Mouse (Mus musculus): Measurements from ENCODE around the gene Fam129b. TPM values are rescaled to one million over a fixed set of nuclear protein-coding genes. Genes with fewer than 3 reads are reported as not detected.

The Fam129b gene
- polyA plus RNA-seq, 1 experiment: 5.9 TPM

DNA sequence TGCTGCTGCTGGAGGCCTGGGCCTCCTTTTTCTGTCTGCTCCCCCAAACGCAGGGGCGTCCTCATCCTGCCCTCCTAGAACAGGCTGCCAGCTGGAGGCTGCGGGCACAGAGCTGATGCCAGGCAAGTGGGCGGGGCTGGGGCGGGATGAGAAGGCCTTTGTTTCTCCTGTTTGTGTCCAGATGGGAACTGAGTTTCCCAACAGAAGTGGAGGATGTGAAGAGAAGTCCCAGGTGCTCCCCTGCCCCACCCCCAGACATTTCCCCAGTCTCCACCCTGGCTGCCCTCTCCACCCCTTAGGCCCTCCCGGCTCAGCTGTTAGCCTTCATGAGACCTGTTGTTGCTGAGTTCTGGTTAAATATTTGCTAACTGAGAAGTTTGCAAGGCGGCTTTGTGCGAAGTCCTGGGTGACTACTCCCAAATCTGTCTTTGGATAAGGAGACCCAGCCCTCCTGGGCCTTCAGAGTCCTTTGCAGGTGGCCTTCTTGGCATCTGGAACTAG is 19.7 kb downstream of the Fam129b start:
- Histone ChIP-seq H3K4me1 (ENCODE audit: control insufficient read depth, insufficient read depth, insufficient read length, low read length) (peaks cover 25% of the 10 kb centered on the region), H3K27ac (replicated peaks; ENCODE audit: low read depth, low read length) (peak overlapping the region; percentile 33; the same call in 1 of the 2 replicates), H3K4me3 (ENCODE audit: insufficient read depth, low read depth, low read length) (no peak overlapping the region)

DNA sequence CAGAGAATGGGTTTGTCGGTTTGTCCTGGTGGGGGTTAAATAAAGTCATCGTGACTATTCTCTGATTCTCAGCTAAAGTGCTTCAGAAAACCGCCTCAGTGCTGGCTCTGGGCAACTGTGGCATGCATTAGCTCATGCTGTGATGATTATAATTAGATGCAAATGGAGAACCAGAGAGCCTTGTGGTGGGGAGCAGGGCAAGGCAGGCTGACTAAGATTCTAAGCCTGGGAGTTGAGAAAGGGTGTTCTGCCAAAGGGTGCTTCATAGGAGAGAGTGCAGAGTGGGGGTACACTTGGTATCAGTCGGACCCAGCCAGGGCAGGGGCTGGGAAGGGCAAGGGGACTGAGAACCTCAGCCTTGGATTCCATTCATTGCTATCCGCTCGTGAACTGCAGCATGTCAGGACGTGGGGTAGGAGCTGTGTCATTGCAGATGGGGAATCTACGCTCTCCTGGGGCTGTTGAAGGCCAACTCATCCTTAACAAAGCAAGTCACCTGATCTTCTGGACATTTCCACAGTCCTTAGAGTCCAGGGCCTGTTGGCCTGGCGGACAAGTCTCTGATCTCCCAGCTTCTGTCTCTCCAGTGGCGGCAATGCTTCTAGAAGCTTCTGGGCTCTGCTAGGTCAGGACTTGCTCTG is 20.7 kb downstream of the Fam129b start:
- peak overlapping the region; percentile 35; the same call in 1 of the 2 replicates for H3K27ac ChIP-seq (replicated peaks; ENCODE audit: low read depth, low read length)
- peaks cover 25% of the 10 kb centered on the region for H3K4me1 ChIP-seq (ENCODE audit: control insufficient read depth, insufficient read depth, insufficient read length, low read length)
- no peak overlapping the region for H3K4me3 ChIP-seq (ENCODE audit: insufficient read depth, low read depth, low read length)

DNA sequence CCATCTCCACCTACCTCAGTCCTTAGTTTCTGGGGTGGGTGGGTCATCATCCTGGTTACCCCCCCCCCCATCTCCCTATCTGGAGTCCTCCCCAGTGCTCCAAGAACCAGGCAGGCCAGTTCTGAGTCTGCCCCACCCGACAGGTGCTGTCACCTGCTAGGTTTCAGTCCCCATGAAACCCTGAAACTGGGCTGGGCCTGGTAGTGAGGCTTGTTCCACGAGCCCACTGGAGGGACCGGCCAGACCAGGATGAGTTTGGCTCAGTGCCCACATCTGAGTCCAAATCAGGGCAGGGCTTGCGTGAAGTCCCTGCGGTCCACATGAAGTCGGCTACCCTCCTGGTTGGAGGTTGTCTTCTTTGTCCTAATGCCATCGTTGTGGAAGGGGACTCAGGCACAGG is 23.1 kb downstream of the Fam129b start:
- Histone ChIP-seq H3K4me3 (ENCODE audit: insufficient read depth, low read depth, low read length) (no peak overlapping the region), H3K4me1 (ENCODE audit: control insufficient read depth, insufficient read depth, insufficient read length, low read length) (peaks cover 21% of the 10 kb centered on the region), H3K27ac (replicated peaks; ENCODE audit: low read depth, low read length) (no peak overlapping the region)

DNA sequence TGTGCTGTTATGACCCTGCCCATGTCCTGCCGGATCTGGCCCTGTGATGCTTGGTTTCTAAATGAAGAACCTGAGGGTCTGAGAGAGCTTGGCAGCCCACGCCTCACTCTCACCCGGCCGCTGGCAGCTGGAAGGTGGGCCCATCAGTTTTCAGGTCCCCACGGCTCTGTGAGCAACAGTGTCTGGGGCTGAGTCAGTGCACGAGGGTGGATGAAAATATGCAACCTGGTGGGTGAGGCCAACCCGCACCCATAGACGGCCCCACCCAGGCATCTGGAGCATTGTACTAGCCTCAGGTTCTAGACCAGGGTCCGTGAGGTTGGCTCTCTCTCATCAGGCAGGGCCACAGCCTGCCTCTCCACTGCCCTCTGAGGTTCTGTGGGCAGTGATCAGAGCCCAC is 26.2 kb downstream of the Fam129b start:
- peaks cover 20% of the 10 kb centered on the region for H3K4me1 ChIP-seq (ENCODE audit: control insufficient read depth, insufficient read depth, insufficient read length, low read length)
- H3K27ac ChIP-seq (replicated peaks; ENCODE audit: low read depth, low read length): no peak overlapping the region
- H3K4me3 ChIP-seq (ENCODE audit: insufficient read depth, low read depth, low read length): no peak overlapping the region

DNA sequence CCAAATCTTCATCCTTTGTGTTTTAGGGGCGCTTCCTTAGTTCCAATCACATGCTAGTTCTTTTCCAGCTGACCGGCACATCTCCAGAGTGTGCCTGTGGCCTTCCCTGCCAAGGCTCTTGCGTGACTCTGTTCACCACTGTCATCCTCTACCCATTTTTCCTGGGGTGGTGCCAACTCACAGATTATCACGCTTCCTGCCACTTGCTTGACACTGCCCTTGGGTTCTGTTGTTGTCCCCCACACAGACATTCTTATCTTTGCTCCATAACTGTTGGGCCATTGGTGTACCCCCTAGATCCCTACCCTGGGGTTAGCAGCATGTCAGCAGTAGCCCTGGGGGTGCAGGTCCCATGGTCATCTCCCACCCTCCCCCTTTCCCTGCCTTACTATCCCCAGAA is 27.6 kb downstream of the Fam129b start:
- Histone ChIP-seq H3K27ac (replicated peaks; ENCODE audit: low read depth, low read length) (no peak overlapping the region), H3K4me3 (ENCODE audit: insufficient read depth, low read depth, low read length) (no peak overlapping the region), H3K4me1 (ENCODE audit: control insufficient read depth, insufficient read depth, insufficient read length, low read length) (peaks cover 17% of the 10 kb centered on the region)

DNA sequence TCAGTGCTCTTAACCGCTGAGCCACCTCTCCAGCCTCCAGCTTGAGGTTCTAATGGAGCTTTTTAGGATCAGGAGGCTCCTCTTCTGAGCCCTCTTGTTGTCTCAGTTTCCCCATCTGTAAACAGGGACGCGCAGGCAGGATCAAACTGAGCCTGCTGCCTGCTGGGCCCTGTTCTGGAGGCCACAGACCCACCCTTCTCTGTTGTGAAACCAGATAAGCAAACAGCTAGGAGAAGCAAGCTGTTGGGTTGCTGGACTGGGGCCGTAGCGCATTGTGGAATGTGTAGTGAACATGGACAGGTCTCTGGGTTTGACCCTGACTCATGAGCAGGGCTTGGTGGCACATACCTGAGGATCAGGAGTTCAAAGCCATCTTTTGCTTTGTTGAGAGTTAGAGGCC is 28.7 kb downstream of the Fam129b start:
- Histone ChIP-seq H3K4me1 (ENCODE audit: control insufficient read depth, insufficient read depth, insufficient read length, low read length) (peaks cover 17% of the 10 kb centered on the region), H3K27ac (replicated peaks; ENCODE audit: low read depth, low read length) (no peak overlapping the region)

DNA sequence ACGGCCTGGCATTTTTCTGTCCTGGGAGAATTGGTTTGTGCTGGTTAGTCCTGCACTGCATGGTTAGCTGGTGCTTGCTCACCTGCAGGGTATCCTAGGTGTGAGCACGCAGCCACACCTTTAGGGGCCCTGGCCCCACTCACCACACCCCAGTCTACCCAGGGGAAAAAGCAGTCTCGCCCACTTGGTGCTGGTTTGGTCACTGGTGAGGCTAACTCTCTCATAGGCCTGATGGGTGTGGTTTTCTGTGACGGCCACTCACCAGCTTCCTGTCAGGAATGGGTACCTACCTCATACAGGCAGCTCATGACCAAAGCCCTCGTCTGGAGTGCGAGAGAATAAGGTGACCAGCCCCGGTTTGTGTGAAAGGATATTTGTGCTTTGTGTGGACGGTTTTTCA is 29.4 kb downstream of the Fam129b start:
- Histone ChIP-seq H3K27ac (replicated peaks; ENCODE audit: low read depth, low read length) (no peak overlapping the region), H3K4me3 (ENCODE audit: insufficient read depth, low read depth, low read length) (no peak overlapping the region), H3K4me1 (ENCODE audit: control insufficient read depth, insufficient read depth, insufficient read length, low read length) (peaks cover 17% of the 10 kb centered on the region)

More for the DNA sequence above, 28.7 kb downstream of the Fam129b start:
- no peak overlapping the region for H3K4me3 ChIP-seq (ENCODE audit: insufficient read depth, low read depth, low read length)

DNA sequence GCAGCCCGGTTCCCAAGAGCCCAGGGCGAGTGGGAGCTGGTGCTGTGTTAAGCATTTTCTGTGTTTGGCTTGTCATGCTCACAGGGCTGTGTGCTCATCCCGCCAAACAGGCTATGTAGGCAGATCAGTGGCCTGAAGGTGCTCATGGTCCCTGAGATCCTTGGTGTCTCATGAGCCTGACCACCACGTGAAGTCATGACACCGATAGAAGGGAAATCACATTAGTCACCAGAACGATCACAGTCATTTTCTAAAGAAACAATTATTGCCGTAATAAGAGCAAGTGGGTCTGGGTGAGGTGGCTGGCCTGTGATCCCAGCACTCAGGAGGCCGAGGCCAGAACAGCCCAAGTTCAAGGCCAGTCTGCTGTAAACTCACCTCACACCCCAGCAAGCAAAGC is 31.5 kb downstream of the Fam129b start:
- Histone ChIP-seq H3K4me1 (ENCODE audit: control insufficient read depth, insufficient read depth, insufficient read length, low read length) (peaks cover 17% of the 10 kb centered on the region), H3K4me3 (ENCODE audit: insufficient read depth, low read depth, low read length) (no peak overlapping the region), H3K27ac (replicated peaks; ENCODE audit: low read depth, low read length) (peak overlapping the region; percentile 78)

DNA sequence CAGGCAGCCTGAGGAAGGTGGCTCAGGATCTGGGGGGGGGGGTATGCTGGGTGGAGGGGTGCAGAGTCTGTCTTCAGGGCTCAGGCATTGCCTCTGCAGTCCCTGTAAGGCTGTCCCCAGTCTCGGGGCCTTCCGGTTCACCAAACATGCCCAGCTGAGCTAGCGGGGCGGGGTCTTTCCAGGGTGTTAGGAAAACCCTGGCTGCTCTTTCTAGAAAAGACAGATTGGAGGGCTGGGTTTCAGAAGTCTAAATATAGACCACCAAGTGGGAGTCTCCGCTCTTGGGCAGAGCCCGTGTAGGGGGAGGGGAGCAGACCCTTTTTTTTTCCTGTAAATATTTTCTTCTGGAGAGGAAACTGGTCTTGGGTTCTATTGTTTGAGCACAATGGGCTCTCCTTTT is 32.4 kb downstream of the Fam129b start:
- no peak overlapping the region for H3K4me3 ChIP-seq (ENCODE audit: insufficient read depth, low read depth, low read length)
- peaks cover 17% of the 10 kb centered on the region for H3K4me1 ChIP-seq (ENCODE audit: control insufficient read depth, insufficient read depth, insufficient read length, low read length)
- H3K27ac ChIP-seq (replicated peaks; ENCODE audit: low read depth, low read length): peak overlapping the region; percentile 78

DNA sequence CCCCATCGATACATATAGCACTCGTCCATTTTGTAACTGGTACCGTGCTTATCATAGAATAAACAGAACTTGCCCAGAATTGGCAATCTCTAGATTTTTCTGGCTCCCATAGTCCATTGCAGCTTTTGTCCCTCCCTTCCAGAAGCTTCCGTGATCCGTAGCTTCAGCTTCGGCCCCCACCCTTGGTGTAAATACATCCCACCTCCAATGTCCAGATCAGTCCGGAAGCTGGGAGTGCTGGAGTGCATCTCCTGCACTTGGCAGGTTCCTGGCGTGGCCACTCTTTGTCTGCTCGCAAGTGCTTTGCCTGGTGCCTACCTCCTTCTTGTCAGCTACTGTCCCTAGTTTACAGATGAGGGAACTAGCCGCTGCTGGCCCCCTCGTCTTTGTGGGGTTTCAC is 32.9 kb downstream of the Fam129b start:
- Histone ChIP-seq H3K4me3 (ENCODE audit: insufficient read depth, low read depth, low read length) (no peak overlapping the region), H3K4me1 (ENCODE audit: control insufficient read depth, insufficient read depth, insufficient read length, low read length) (peaks cover 17% of the 10 kb centered on the region), H3K27ac (replicated peaks; ENCODE audit: low read depth, low read length) (peak overlapping the region; percentile 66)

DNA sequence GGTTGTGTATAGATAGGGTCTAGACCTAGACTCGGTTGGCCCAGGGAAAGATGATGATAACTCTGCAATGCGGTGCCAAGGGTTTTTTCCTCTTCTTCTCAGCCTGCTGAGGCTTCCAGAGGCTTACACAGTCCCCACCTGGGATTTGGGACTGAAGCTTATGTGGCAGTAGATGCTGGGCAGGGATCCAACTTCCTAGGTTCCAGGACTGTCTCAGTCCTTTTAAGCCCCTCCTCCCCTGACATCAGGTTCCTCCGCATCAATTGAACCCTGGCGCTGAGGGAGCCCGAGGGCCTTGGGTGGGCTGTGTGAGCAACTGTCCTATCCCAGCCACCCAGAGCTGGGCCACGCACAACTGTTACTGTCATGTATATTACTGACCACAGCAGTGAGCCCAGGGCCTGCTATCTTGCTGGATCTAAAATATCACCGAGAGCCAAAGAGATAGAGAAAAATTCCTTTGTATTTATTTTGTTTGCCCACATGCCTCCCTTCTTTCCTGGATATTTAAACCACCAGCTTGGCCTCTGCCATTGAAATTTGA is 35.8 kb downstream of the Fam129b start:
- Histone ChIP-seq H3K4me3 (ENCODE audit: insufficient read depth, low read depth, low read length) (no peak overlapping the region), H3K27ac (replicated peaks; ENCODE audit: low read depth, low read length) (no peak overlapping the region), H3K4me1 (ENCODE audit: control insufficient read depth, insufficient read depth, insufficient read length, low read length) (peaks cover 20% of the 10 kb centered on the region)

DNA sequence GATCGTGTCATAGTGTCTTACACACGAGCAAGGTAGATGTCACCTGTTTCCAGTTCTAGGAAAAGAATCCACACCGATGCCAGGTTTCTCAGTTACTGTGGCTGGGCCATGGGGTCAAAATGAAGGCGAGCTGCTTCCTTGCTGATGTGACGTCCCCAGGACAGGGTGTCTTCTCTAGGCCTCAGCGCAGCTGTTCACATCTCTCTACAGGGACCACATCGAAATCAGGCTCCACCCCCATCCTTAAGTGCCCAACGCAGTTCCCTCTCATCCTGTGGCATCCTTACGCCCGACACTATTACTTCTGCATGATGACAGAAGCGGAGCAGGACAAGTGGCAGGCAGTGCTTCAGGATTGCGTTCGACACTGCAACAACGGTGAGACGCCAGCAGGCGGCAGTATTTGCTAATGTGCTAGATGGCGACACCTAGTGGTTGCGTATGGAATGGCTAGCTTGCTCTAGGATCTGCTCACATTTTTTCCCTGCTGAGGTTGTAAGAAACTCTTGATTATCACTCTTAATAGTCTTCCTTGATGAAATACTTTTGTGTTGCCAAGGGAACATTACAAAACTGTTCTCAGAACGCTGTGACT is 36.4 kb downstream of the Fam129b start:
- Histone ChIP-seq H3K4me3 (ENCODE audit: insufficient read depth, low read depth, low read length) (no peak overlapping the region), H3K4me1 (ENCODE audit: control insufficient read depth, insufficient read depth, insufficient read length, low read length) (peaks cover 16% of the 10 kb centered on the region), H3K27ac (replicated peaks; ENCODE audit: low read depth, low read length) (no peak overlapping the region)

DNA sequence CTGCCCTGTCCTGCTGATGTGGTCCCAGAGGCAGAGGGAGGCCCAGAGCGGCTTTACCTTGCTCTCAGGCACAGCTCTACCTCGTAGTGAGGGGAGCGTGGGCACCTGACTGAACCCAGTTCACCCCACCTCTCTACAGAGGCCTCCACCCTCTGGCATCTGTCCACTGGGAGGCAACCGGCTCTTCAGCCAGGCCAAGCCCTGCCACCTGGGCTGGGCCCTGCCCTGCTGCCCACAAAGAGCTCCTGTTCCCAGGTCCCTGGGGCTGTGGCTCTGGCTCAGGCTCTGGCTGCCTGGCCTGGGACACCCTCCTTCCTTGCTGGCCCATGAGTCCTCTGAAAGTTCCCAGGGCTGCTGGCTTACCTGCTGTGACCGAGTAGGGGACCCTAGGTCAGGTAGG is 38.4 kb downstream of the Fam129b start:
- H3K4me3 ChIP-seq (ENCODE audit: insufficient read depth, low read depth, low read length): no peak overlapping the region

DNA sequence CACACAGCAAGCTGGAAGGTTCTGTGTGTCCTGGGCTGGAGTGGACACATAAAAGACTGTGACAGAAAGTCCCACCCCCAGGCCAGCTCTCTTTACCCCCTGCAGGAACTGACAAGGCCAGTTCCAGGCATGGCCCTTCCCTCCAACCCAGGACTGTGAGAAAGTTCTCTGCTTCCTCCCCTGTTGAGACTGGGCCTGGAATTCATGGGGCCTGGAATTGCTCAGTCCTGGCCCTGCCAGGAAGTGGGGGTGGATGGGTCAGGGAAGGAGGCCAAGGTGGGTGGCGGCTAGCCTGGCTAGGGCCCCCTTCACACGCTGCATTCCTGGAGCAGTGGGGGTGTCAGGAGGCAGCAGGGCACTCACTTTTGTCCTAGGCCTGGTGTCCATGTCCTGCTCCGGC is 39.0 kb downstream of the Fam129b start:
- H3K4me3 ChIP-seq (ENCODE audit: insufficient read depth, low read depth, low read length): no peak overlapping the region
- H3K27ac ChIP-seq (replicated peaks; ENCODE audit: low read depth, low read length): peak overlapping the region; percentile 86
- H3K4me1 ChIP-seq (ENCODE audit: control insufficient read depth, insufficient read depth, insufficient read length, low read length): peaks cover 13% of the 10 kb centered on the region

More for the DNA sequence above, 38.4 kb downstream of the Fam129b start:
- peak overlapping the region; percentile 86 for H3K27ac ChIP-seq (replicated peaks; ENCODE audit: low read depth, low read length)
- peaks cover 13% of the 10 kb centered on the region for H3K4me1 ChIP-seq (ENCODE audit: control insufficient read depth, insufficient read depth, insufficient read length, low read length)

DNA sequence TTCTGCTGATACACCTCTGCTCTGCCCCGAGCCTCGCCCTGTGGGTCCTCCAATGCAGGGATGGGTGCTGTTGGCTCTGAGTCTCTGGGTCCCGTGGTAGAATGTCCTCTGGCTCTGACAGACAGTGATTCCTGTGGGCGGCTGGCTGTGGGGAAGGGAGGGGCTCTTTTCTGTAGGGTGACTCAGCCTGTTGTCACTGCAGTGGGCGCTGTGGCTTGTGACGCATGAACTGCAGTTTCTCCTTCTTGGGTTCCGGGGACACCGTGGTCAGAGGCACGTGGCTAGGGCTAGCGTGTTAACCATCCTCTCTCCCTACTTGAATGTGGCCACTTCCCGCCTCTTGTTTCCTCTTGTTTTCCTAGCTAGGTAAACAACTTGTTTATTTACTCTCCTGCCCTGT is 41.6 kb downstream of the Fam129b start:
- Histone ChIP-seq H3K4me3 (ENCODE audit: insufficient read depth, low read depth, low read length) (no peak overlapping the region), H3K4me1 (ENCODE audit: control insufficient read depth, insufficient read depth, insufficient read length, low read length) (peaks cover 13% of the 10 kb centered on the region), H3K27ac (replicated peaks; ENCODE audit: low read depth, low read length) (peak overlapping the region; percentile 66)

DNA sequence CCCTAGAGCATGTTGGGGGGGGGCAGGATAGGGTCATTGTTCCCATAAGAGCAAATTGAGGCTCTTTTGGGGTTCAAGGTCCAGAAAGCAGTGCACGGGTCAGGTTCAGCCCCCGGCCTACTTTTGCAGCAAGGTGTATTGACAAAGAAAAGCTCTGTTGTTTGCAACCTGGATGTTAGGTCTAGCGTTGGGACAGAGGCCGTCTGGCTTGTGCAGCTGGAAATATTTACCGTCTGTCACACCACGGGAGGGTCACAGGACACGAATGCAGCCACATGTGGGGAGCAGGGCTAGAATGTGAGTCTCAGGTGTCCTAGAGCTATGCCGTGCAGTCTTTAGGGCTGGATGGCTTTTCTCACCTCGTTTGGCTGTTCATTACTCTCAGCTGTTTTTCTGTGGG is 42.5 kb downstream of the Fam129b start:
- Histone ChIP-seq H3K4me3 (ENCODE audit: insufficient read depth, low read depth, low read length) (no peak overlapping the region), H3K27ac (replicated peaks; ENCODE audit: low read depth, low read length) (no peak overlapping the region)

More for the DNA sequence above, 42.5 kb downstream of the Fam129b start:
- peaks cover 13% of the 10 kb centered on the region for H3K4me1 ChIP-seq (ENCODE audit: control insufficient read depth, insufficient read depth, insufficient read length, low read length)
